Mouse (Mus musculus): Measurements from ENCODE around the gene Trim61. TPM values are rescaled to one million over a fixed set of nuclear protein-coding genes. Genes with fewer than 3 reads are reported as not detected.

The Trim61 gene
- total and polyA plus RNA-seq, 3 experiments, result not detected

GRCm38 (mm10) chr8:65032107-65032506, 13.8 kb upstream of the Trim61 start:
- Histone ChIP-seq H3K36me3 (ENCODE audit: control insufficient read depth in 1 of 2, insufficient read depth in 2 of 2, low read length in 2 of 2) (no peaks in the 10 kb centered on the region), H3K4me1 (ENCODE audit: control insufficient read depth in 1 of 2, insufficient read depth in 2 of 2, low read length in 2 of 2) (no peaks in the 10 kb centered on the region), H3K9me3 (replicated peaks; ENCODE audit: insufficient read depth, low read length) (no peaks in the 10 kb centered on the region), H3K79me2 (ENCODE audit: control insufficient read depth, insufficient read depth, low read length, poor library complexity) (no peaks in the 10 kb centered on the region), H3K9ac (ENCODE audit: control insufficient read depth, low read depth, low read length, poor library complexity, severe bottlenecking) (no peak overlapping the region), H3K27me3 (ENCODE audit: control insufficient read depth in 1 of 2, insufficient read depth in 2 of 2, low read length in 2 of 2) (no peaks in the 10 kb centered on the region), H3K4me3 (ENCODE audit: control insufficient read depth in 1 of 2, insufficient read depth in 1 of 2, low read depth in 2 of 2, low read length in 2 of 2) (no peak overlapping the region), H3K27ac (ENCODE audit: control insufficient read depth, low read depth, low read length) (no peak overlapping the region)
- TF ChIP-seq E2F4 (IDR thresholded peaks at IDR 0.05; ENCODE audit: borderline replicate concordance, low read depth, low read length) (no peak), JUND (IDR thresholded peaks at IDR 0.05; ENCODE audit: low read depth, low read length) (no peak), ZKSCAN1 (IDR thresholded peaks at IDR 0.05; ENCODE audit: low read depth, low read length) (no peak), RAD21 (IDR thresholded peaks at IDR 0.05; ENCODE audit: low read depth, low read length) (no peak), USF2 (IDR thresholded peaks at IDR 0.05; ENCODE audit: borderline replicate concordance in 1 of 2, insufficient read depth in 1 of 2, low read depth in 1 of 2, low read length in 2 of 2) (no peak), MEF2A (IDR thresholded peaks at IDR 0.05; ENCODE audit: extremely low read depth, insufficient replicate concordance, low read depth, low read length, poor library complexity, severe bottlenecking) (no peak), MAFK (IDR thresholded peaks at IDR 0.05; ENCODE audit: borderline replicate concordance, low read depth, low read length) (no peak), MAX (IDR thresholded peaks at IDR 0.05; ENCODE audit: low read length) (no peak), CHD1 (IDR thresholded peaks at IDR 0.05; ENCODE audit: low read depth, low read length) (no peak), EP300 (IDR thresholded peaks at IDR 0.05; ENCODE audit: low read depth in 1 of 2, low read length in 2 of 2) (no peak), HCFC1 (IDR thresholded peaks at IDR 0.05; ENCODE audit: low read depth, low read length) (no peak), ETS1 (IDR thresholded peaks at IDR 0.05; ENCODE audit: low read depth, low read length) (no peak)
- no peak for DNase-seq (ENCODE audit: low read depth, low spot score)

GRCm38 (mm10) chr8:65030735-65031485, 12.6 kb upstream of the Trim61 start:
- TF ChIP-seq CHD1 (IDR thresholded peaks at IDR 0.05; ENCODE audit: low read depth, low read length), result no peak
- no peak for TF ChIP-seq CTCF (IDR thresholded peaks at IDR 0.05 in 2 of 3, conservative IDR thresholded peaks at IDR 0.05 in 1 of 3; ENCODE audit: control insufficient read depth in 1 of 3, insufficient read depth in 1 of 3, low read depth in 2 of 3, low read length in 3 of 3, poor library complexity in 1 of 3, severe bottlenecking in 1 of 3)
- no peak for TF ChIP-seq ELF1 (IDR thresholded peaks at IDR 0.05; ENCODE audit: low read depth, low read length)
- TF ChIP-seq GATA1 (IDR thresholded peaks at IDR 0.05; ENCODE audit: low read depth, low read length), result no peak
- TF ChIP-seq GABPA (IDR thresholded peaks at IDR 0.05; ENCODE audit: low read depth, low read length), result no peak
- no peak for TF ChIP-seq RCOR1 (IDR thresholded peaks at IDR 0.05; ENCODE audit: low read depth, low read length)
- no peak for TF ChIP-seq POLR2AphosphoS5 (IDR thresholded peaks at IDR 0.05; ENCODE audit: borderline replicate concordance, low read depth, low read length)
- TF ChIP-seq SIN3A (IDR thresholded peaks at IDR 0.05; ENCODE audit: low read length), result no peak
- no peak for TF ChIP-seq EP300 (IDR thresholded peaks at IDR 0.05; ENCODE audit: low read depth in 1 of 2, low read length in 2 of 2)
- TF ChIP-seq MAZ (IDR thresholded peaks at IDR 0.05; ENCODE audit: low read depth, low read length), result no peak

More at GRCm38 (mm10) chr8:65030735-65031485, 12.6 kb upstream of the Trim61 start:
- no peaks in the 10 kb centered on the region for H3K9me3 ChIP-seq (replicated peaks; ENCODE audit: insufficient read depth, low read length)
- H3K27me3 ChIP-seq (ENCODE audit: control insufficient read depth in 1 of 2, insufficient read depth in 2 of 2, low read length in 2 of 2), result no peaks in the 10 kb centered on the region
- H3K4me3 ChIP-seq (ENCODE audit: control insufficient read depth in 1 of 2, insufficient read depth in 1 of 2, low read depth in 2 of 2, low read length in 2 of 2), result no peak overlapping the region
- DNase-seq (ENCODE audit: low read depth, low spot score), result no peak
- H3K9ac ChIP-seq (ENCODE audit: control insufficient read depth, low read depth, low read length, poor library complexity, severe bottlenecking), result no peak overlapping the region
- no peaks in the 10 kb centered on the region for H3K79me2 ChIP-seq (ENCODE audit: control insufficient read depth, insufficient read depth, low read length, poor library complexity)
- no peak overlapping the region for H3K27ac ChIP-seq (ENCODE audit: control insufficient read depth, low read depth, low read length)
- no peaks in the 10 kb centered on the region for H3K36me3 ChIP-seq (ENCODE audit: control insufficient read depth in 1 of 2, insufficient read depth in 2 of 2, low read length in 2 of 2)
- H3K4me1 ChIP-seq (ENCODE audit: control insufficient read depth in 1 of 2, insufficient read depth in 2 of 2, low read length in 2 of 2), result no peaks in the 10 kb centered on the region
